Mouse (Mus musculus): ENCODE measurements around the gene Taf5.

Gene Taf5

DNA sequence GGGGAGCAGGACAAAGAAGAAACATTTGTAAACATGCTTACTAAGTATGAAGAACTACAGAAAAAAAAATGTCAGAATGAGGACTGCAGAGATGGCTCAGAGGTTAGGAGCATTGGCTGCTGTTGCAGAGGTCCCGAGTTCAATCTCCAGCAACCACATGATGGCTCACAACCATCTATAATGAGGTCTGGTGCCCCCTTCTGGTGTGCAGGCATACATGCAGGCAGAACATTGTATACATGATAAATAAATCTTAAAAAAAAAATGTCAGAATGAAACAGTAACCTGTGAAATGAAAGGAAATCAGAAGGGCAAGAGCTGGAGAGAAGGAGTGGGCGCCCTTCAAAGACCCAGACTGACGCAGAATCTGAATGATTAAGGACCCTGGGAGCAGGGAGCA is 1.7 kb upstream of the Taf5 start:
- no peak for DNase-seq (ENCODE audit: low spot score in 2 of 2)

GRCm38 (mm10) chr19:47067924-47068611 is 522 bp downstream of the Taf5 start:
- DNase-seq (ENCODE audit: low spot score in 2 of 2) = peak; percentile 72 to 81

DNA sequence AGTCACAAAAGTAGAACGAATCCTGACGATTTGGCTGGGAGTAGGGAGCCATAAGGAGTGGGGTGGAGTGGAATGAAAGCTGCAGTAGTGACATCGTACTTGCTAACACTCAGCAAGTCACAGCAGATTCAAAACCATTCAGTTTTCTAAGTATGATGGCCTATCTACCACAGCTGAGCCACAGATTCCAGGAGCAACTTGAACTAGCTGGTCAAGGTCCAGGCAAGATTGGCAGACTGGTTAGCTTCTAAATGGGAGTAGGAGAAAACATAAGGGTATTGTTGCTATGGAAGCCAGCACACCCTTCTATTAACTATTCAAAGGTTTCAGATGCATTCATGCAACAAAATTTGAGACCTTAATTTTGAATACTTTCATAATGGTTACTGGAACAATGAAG is 20.7 kb downstream of the Taf5 start:
- no peak for DNase-seq (ENCODE audit: low spot score in 2 of 2)

GRCm38 (mm10) chr19:47089718-47090525 is 22.4 kb downstream of the Taf5 start:
- DNase-seq (ENCODE audit: low spot score in 2 of 2) = peak; percentile 12 to 21

GRCm38 (mm10) chr19:47090550-47091156 is 23.1 kb downstream of the Taf5 start, which contains the start of the genes Usmg5 and Pdcd11:
Gene Usmg5, minus strand, starts transcription at chr19:47090647.
Gene Pdcd11, plus strand, starts transcription at chr19:47090768.
- peak; percentile 95 to 96 for DNase-seq (ENCODE audit: low spot score in 2 of 2)

DNA sequence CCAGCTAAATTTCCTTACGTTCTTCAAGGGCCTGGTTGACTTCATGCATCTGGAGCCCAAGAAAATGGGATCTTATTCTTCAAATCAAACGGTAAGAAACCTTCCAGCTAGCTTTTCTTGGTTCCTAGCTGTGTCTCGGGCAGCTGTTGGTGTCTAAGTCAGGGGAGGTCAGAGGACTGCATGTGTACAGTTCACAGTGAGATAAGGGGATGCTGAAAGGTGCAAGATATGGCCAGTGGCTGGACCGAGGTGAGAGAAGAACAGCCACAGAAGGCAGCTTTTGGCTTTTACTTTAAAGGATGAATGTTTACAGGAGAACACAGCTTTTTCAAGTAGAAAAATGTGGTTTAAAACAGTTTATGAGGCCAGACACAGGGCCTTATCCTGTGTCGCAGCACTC is 33.5 kb downstream of the Taf5 start:
- no peak for DNase-seq (ENCODE audit: low spot score in 2 of 2)

DNA sequence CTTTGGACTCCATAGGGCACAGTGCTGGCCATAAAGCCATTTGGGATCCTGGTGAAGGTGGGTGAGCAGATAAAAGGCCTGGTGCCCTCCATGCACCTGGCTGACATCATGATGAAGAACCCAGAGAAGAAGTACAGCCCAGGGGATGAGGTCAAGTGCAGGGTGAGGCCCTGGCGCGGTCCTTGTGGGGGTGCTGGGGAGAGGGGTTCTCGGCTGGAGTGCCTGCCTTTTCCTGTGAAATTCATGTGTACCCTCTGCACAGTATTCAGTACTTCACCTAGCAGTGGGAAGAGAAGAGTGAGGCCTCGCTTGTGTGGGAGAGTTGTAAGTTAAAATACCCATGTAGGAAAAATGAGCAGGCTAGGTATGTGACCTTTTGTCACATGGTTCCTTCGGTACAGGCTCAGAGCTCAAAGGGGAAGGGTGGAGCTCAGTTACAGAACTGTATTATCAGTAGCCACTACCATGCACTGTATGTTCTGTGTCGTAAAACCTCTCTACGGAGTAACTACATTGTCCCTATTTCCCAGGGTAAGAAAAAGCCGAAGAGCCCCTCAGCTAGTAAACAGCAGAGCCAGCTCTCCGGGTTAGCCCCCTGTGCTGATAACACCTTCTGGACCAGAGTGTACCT is 37.2 kb downstream of the Taf5 start:
- no peak for DNase-seq (ENCODE audit: low spot score in 2 of 2)

- DNase-seq (ENCODE audit: low spot score in 2 of 2) = no peak
Measured at GRCm38 (mm10) chr19:47118634-47119033, 51.1 kb downstream of the Taf5 start.

DNA sequence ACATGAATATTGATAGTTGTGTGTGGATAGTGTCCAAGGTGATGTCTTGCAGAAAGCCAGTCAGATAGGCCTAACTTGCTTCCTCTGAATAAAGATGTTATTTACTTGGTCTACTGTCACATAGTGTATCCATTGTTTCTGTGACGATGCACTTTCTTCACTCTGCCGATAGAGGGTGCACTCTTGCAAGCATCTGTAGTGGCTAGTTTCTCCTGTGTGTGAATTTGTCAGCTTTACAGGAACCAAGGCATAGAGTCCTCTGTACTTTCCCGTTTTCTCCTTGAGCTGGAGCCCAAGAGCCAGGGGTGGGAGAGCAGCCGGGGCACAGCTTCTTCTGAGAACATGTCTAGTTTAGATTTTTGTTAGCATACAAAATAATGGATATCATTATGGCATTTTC is 53.5 kb downstream of the Taf5 start:
- DNase-seq (ENCODE audit: low spot score in 2 of 2) = no peak

DNA sequence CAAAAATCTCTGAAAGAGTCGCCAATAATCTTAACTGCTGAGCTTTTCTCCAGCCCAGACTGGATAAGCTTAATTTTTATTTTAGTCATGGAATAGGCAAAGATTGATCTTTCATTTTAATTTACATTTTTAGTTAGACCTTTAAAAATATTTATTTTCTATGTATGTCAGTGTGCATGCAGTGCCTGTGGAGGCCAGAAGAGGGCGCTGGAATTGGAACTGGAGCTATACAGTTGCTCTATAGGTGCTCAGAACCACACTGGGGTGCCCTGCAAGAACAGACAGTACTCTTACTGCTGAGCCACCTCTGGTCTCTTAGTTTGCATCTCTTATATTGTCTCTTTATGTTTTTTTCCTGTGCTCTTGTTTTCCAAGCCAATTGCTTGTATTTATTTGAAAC is 55.3 kb downstream of the Taf5 start:
- no peak for DNase-seq (ENCODE audit: low spot score in 2 of 2)

DNA sequence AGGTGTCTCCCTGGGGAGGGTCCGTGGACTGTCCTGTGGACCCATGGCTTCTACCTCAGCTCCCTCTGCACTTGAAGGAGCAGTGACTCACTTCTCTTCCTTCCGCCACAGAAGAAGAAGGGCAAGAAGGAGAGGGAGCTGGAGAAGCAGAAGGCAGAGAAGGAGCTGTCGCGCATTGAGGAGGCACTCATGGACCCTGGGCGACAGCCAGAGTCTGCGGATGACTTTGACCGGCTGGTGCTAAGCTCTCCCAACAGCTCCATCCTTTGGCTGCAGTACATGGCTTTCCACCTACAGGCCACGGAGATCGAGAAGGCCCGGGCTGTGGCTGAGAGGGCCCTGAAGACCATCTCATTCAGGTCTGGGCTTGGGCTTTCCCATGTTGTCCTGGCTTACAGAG is 60.6 kb downstream of the Taf5 start:
- no peak for DNase-seq (ENCODE audit: low spot score in 2 of 2)

- no peak for DNase-seq (ENCODE audit: low spot score in 2 of 2)
Measured at GRCm38 (mm10) chr19:47128835-47129234, 61.3 kb downstream of the Taf5 start.

GRCm38 (mm10) chr19:47130551-47131125 is 63.1 kb downstream of the Taf5 start:
- DNase-seq (ENCODE audit: low spot score in 2 of 2) = no peak
